ENCODE assay signal across 22 mouse cellular contexts in the genomic region with DNA sequence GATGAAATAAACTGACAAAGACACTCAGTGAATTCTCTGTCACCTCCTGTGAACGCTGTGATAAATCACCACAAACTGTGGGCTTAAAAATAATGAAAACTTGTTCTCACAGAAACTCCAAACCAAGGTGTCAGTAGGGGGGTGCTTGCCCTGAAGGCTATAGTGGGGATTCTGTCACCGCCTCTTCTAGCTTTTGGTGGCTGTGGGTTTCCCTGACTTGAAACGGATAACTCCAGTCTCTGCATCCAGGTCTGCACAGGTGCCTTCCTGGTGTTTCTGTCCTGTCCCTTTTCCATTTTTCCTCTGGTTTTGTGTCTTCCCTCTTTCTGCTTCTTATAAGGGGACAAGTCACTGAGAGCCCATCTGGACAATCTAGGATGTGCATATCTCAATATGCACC.
"Had no signal": no experiment of that assay in that cellular context is flagged by ENCODE, and none has a peak within 500 bp of the region (broad histone marks: within the 10 kb centered on the region; RNA-seq: fewer than 3 reads in every experiment).

No protein-coding gene starts in this region.

- H3K36me3 ChIP-seq: lung, embryonic 15.5 days; midbrain, embryonic 10.5 days; midbrain, embryonic 13.5 days had no signal

- H3K27ac ChIP-seq: kidney, postnatal 0 days; liver, embryonic 14.5 days; lung, embryonic 15.5 days; midbrain, embryonic 10.5 days; midbrain, embryonic 13.5 days; stomach, postnatal 0 days had no signal

- H3K27me3 ChIP-seq: lung, embryonic 15.5 days; midbrain, embryonic 13.5 days had no signal

- H3K4me2 ChIP-seq: lung, embryonic 15.5 days; midbrain, embryonic 13.5 days had no signal

- H3K9ac ChIP-seq: liver, embryonic 14.5 days; lung, embryonic 15.5 days; midbrain, embryonic 13.5 days had no signal

- H3K9me3 ChIP-seq: lung, embryonic 15.5 days; midbrain, embryonic 10.5 days had no signal

- H3K4me1 ChIP-seq: megakaryocyte, embryonic 14.5 days; midbrain, embryonic 10.5 days; midbrain, embryonic 13.5 days had no signal

- ATAC-seq: intestine, embryonic 16.5 days; midbrain, embryonic 13.5 days; midbrain, embryonic 16.5 days had no signal

- H3K4me3 ChIP-seq: lung, embryonic 15.5 days; megakaryocyte, embryonic 14.5 days; midbrain, embryonic 10.5 days; midbrain, embryonic 13.5 days; myocyte had no signal

- DNase-seq: kidney, adult 2 months; kidney, postnatal 25 days; layer of hippocampus, postnatal 36 days; left cerebral cortex, postnatal 4 days; lung, adult 18-20 months; lung, postnatal 10 days; lung, postnatal 36 days; right cerebral cortex, adult 18-20 months; right cerebral cortex, postnatal 14 days; right cerebral cortex, postnatal 4 days; thymus, adult 2 months; thymus, postnatal 25 days had no signal
